Mouse (Mus musculus): ENCODE results near the gene Gm13090. TPM values are rescaled to one million over a fixed set of nuclear protein-coding genes. Genes with fewer than 3 reads are reported as not detected.

The Gm13090 gene
- polyA plus RNA-seq, 3 experiments from 2014 or later: not detected

GRCm38 (mm10) chr4:151103646-151104045, 14.3 kb downstream of the Gm13090 start:
- no peak for ATAC-seq

GRCm38 (mm10) chr4:151104147-151104546, 14.8 kb downstream of the Gm13090 start:
- no peak for ATAC-seq

GRCm38 (mm10) chr4:151105886-151106285, 16.5 kb downstream of the Gm13090 start:
- ATAC-seq: no peak

- ATAC-seq: no peak
These were observed 17.1 kb downstream of the Gm13090 start for GRCm38 (mm10) chr4:151106468-151106867.

GRCm38 (mm10) chr4:151107131-151108001, 18.0 kb downstream of the Gm13090 start:
- no peak for ATAC-seq

- peak; percentile 88 for ATAC-seq
These were observed 18.8 kb downstream of the Gm13090 start for GRCm38 (mm10) chr4:151108028-151108771.

GRCm38 (mm10) chr4:151108834-151109241, 19.5 kb downstream of the Gm13090 start:
- no peak for ATAC-seq

GRCm38 (mm10) chr4:151111226-151111625, 21.9 kb downstream of the Gm13090 start:
- no peak for ATAC-seq

- ATAC-seq: no peak
These were observed 25.2 kb downstream of the Gm13090 start for GRCm38 (mm10) chr4:151114574-151114973.

- ATAC-seq: no peak
These were observed 29.5 kb downstream of the Gm13090 start for GRCm38 (mm10) chr4:151118883-151119282.

GRCm38 (mm10) chr4:151127636-151128548, 38.5 kb downstream of the Gm13090 start:
- no peak for ATAC-seq

GRCm38 (mm10) chr4:151128641-151129541, 39.5 kb downstream of the Gm13090 start:
- ATAC-seq: no peak

GRCm38 (mm10) chr4:151129725-151130557, 40.6 kb downstream of the Gm13090 start:
- ATAC-seq: no peak

- ATAC-seq: no peak
These were observed 41.6 kb downstream of the Gm13090 start for GRCm38 (mm10) chr4:151130756-151131490.

- no peak for ATAC-seq
These were observed 43.1 kb downstream of the Gm13090 start for GRCm38 (mm10) chr4:151132493-151132892.

- ATAC-seq: no peak
These were observed 44.4 kb downstream of the Gm13090 start for GRCm38 (mm10) chr4:151133760-151134159.

- no peak for ATAC-seq
These were observed 46.1 kb downstream of the Gm13090 start for GRCm38 (mm10) chr4:151135491-151135890.

- no peak for ATAC-seq
These were observed 48.3 kb downstream of the Gm13090 start for GRCm38 (mm10) chr4:151137701-151138100.

GRCm38 (mm10) chr4:151138135-151138534, 48.8 kb downstream of the Gm13090 start:
- no peak for ATAC-seq

- ATAC-seq: no peak
These were observed 49.2 kb downstream of the Gm13090 start for GRCm38 (mm10) chr4:151138586-151138985.
